Mouse (Mus musculus) erythroblast, embryonic 14.5 days (primary cell): Measurements from ENCODE around the gene Ttl.

Experiments
- GATA1 ChIP-seq: IDR thresholded peaks from 2 replicates; pipeline ENCODE4 v1.6.1; 2012; ENCODE audit warnings: low read length, inconsistent platforms, mixed read lengths
- TAL1 ChIP-seq: IDR thresholded peaks from 3 replicates; pipeline ENCODE4 v1.6.1; 2012; ENCODE audit warnings: low read length, inconsistent platforms, mixed read lengths

GRCm38 (mm10) chr2:129116368-129116739, 50.6 kb downstream of the Ttl start:
- no peak for TF ChIP-seq GATA1
- no peak for TF ChIP-seq TAL1
